Mouse (Mus musculus) left cerebral cortex, adult 8-10 months (tissue): ENCODE measurements around the gene Rpap2. TPM values are rescaled to one million over a fixed set of nuclear protein-coding genes. Genes with fewer than 3 reads are reported as not detected.

Experiments
- DNase-seq, 2 experiments: peaks; one replicate each; pipeline ENCODE4 v3.0.0; 2022; ENCODE audit warnings: low spot score in 2 of 2
- total RNA-seq, 4 experiments: library from RNA; stranded (reverse); gene quantifications; 2 replicates each; pipeline ENCODE4 v1.2.4; 2022

Rpap2 gene
- total RNA-seq: 10 to 100 TPM; 20.7 to 25.3 (median 23.8) TPM

DNA sequence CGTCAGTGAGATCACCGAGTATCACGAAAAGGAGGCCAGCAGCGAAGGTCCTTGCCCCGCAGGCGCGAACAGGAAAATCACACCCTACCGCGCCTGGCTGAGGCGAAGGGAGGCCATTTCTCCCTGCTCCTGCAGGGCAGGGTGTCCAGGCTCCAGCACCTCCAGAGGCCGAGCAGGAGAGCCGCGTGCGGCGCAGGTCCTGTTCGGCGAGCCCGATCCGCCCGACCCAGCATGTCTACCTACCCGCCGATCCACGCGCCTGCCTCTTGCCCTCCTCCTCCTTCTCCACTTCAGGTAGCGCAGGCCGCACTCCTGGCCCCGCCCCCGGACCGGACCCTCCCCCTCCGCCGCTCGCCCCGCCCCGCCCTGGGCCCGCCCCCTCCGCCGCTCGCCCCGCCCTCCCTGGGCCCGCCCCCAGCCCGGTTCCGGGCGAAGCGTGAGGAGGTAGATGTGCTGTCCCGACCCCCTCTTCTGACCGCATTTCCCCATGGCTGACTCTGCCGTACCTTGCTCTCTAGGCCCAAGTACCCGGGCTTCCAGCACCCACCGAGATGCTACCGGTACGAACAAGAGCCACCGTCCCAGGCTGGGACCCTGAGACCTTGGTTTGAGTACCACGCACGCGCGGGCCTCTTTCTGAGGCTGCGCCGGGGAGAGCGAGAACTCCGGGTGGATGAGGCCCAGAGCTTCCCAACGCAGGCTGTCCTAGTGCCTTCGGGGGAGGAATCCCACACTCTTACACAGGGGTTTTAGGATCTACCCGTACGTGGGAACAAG lies at the start of gene Rpap2, which contains the start of gene Glmn:
Rpap2 (plus strand) TSS at position 73 of the 777 bp plus-strand sequence.
Glmn (minus strand) TSS at position 588 of the 777 bp plus-strand sequence.
- peak; percentile 70 to 73 for DNase-seq

- no peak for DNase-seq
Measured at GRCm38 (mm10) chr5:107547955-107548354, 49.2 kb upstream of the Rpap2 start.

DNA sequence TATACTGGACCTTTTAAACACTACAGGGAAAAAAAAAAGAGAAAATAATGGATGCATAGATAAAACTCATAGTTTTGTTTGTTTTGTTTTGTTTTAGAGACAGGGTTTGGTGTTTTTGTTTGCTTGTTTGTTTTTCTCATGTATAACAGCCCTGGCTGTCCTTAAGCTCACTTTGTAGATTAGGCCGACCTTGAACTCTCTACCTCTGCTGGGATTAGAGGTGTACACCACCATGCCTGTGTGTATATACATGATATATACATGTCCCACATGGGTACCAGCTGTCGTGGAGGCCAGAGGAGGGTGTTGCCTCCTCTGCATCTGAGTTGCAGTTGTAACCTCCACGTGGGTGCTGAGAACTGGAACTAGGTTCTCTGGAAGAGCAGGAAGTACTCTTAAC lies 48.7 kb upstream of the Rpap2 start:
- no peak for DNase-seq

DNA sequence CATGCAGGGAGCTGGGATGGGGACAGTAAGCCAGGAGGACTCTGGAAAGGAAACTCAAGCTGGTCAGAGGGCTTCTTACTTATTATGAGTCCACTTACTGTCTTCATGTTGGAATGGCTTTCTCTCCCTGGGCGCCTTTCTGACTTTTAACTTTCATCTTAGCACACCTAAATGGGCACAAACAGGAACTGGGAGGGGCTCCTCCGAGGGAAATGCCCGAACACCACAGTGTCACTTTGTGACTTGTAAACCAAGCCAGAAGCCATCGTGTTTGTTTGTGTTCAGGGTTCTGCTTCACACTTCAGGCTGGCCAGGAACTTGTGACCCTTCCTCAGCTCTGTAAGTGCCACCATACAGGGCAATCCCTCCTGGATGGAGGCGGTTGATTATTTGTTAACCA lies 42.8 kb upstream of the Rpap2 start:
- no peak for DNase-seq

- no peak for DNase-seq
Measured at GRCm38 (mm10) chr5:107556969-107557368, 40.2 kb upstream of the Rpap2 start.

- no peak for DNase-seq
Measured at GRCm38 (mm10) chr5:107569148-107569547, 28.0 kb upstream of the Rpap2 start.

- no peak for DNase-seq
Measured at GRCm38 (mm10) chr5:107598380-107598779, 1.2 kb downstream of the Rpap2 start.

GRCm38 (mm10) chr5:107611224-107611623 lies 14.1 kb downstream of the Rpap2 start:
- peak; percentile 18 to 39 for DNase-seq

DNA sequence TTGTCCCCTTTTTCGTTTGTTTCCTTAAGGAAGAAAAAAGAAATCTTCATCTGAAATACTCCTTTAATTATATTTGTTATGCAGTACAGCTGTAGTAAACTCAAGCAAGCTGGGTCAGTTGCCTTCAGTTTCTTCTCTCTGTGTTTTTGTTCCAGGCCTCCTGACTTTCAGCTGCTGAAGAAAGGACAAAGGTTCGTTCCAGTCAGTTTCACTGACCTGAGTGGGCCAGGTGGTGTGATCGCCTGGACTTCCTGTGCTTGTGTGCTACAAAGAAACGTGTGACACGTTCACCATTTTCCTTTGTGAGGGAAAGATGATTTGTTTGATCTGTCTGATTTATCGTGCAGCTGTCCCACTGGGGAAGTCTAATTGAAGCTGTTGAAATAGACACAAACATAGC lies 20.8 kb downstream of the Rpap2 start:
- no peak for DNase-seq

GRCm38 (mm10) chr5:107621327-107621726 lies 24.2 kb downstream of the Rpap2 start:
- DNase-seq: no peak

DNA sequence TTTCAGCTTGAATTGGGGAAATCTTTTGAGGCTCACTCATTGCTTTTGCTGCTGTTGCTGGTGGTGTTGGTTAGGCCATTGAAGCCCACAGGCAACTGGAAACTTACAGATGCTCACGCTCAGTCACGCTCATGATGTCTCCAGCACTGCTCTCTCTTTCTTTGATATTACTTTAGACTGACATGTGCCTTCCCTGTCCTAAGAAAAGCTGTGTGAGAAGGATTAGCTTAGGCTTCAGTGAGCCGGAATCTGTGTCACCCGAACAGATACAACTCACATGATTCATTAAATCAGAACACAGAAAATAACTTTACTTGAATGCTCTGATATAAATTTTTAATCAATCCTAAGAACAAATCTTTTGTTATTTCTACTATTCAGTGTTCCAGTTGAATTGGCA lies 36.5 kb downstream of the Rpap2 start:
- no peak for DNase-seq

GRCm38 (mm10) chr5:107637106-107637505 lies 39.9 kb downstream of the Rpap2 start:
- no peak for DNase-seq

DNA sequence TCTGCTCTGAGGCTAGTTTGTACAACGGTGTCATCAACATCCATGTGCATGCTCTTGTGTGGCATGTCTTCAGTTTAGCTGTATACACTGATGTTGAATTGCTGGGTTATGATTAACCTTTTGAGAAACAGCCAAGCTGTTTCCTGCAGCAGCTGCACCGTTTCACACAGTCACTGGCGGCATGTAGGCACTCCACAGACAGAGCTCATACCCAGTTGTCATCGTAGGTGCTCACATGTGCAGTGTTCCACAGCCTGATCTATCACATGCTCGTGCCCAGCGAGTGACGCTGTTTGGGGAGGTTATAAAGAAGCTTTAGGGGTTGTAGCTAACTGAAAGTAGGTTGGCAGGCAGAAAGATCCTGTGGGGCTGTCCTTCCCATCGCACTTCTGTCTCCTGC lies 41.2 kb downstream of the Rpap2 start:
- no peak for DNase-seq

DNA sequence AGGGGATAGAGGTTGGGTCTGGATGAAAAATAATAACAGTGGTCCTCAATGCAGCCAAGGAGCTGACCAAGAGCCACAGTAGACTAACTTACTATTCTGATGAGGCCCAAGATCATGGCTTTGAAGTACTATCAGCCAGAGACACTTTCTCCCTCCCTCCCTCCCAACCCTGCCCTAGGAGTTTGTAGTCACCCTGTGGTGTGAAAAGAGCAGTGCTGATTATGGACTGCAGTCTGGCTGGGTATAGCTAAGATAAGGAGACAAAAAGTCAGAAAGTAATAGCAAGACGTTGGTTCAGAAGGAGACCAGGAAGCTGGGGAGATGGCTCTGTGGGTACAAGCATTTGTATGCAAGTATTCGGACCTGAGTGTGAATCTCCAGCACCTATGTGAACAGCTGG lies 47.4 kb downstream of the Rpap2 start:
- no peak for DNase-seq

DNA sequence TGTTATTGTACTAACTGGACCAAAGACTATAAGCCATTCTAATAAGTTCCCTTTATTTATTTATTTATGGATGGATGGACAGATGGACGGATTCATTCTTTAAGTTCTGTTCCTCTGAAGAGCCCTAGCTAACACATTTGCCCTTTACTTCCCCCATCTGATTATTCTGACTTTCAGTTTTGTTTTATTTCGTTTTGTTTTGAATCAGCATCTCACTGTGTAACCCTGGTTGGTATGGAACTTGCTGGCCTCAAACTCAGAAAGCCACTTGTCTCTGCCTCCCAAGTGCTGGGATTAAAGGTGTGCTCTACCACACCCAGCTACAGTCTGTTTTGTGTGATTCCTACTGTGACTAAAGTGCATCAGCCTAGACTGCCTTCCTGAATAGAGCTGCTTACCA lies 48.8 kb downstream of the Rpap2 start:
- no peak for DNase-seq

- no peak for DNase-seq
Measured at GRCm38 (mm10) chr5:107647580-107647979, 50.4 kb downstream of the Rpap2 start.

- DNase-seq: no peak
Measured at GRCm38 (mm10) chr5:107648552-107649125, 51.5 kb downstream of the Rpap2 start.

GRCm38 (mm10) chr5:107649680-107650079 lies 52.5 kb downstream of the Rpap2 start:
- no peak for DNase-seq

GRCm38 (mm10) chr5:107650427-107650826 lies 53.3 kb downstream of the Rpap2 start:
- no peak for DNase-seq

- DNase-seq: no peak
Measured at GRCm38 (mm10) chr5:107652055-107652660, 55.0 kb downstream of the Rpap2 start.

- no peak for DNase-seq
Measured at GRCm38 (mm10) chr5:107678392-107678791, 81.2 kb downstream of the Rpap2 start.

DNA sequence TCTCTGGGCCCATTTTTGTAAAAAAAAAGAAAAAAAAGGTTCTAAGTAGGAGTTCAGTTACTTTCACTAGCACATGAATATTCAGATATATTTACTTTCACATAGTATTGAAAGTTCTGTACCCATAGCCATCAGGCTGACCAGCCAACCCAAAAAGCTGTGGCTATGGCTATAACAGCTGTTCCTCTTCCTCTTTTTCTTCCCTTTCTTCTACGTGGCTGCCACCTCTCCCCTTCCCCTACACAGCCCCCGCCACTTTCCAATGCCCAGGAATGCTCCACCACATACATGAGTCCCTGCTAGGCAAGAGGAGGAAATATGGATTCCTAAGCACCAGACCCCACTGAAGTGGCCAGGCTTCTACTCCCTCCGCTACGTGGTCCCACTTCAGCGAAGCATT lies 84.1 kb downstream of the Rpap2 start:
- DNase-seq: no peak

DNA sequence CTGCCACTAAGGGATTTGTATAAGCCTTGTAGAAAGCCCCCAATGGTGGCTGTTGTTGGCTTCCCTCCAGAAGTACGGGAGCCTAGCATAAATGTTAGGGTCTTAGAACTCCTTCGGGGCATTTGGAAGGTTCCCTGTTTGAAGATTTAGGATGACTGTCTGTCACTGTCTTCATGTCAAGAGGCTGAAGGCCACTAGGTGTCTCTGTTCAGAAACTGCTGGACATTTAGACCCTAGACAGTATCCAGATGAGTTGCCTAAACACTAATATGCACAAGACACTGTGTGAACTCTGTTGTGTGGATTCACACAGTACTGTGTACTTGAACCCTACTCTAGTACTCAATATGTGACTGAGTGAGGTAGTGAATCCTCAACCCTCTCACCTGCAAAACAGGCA lies 87.2 kb downstream of the Rpap2 start:
- DNase-seq: no peak
